ENCODE assay signal across 26 mouse cellular contexts in the genomic region with DNA sequence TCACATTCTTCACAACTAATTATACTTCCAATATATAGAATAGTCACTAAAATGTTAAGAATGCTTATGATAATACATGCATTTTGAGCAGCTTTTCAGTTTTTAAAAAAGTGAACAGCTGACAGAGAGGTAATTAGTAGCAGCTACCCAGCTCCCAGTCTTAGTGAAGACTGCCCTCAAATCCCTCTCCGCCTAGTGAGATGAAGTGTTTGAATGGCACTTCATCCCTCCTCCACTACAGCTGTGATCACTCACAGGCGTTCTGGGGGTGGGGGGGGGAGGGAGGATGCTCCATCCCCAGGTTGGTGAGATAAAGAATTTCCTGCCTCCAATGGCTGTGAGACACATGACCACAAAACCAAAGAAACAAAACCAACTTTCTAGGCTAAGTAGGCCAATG.
DNase-seq lines count a peak whose midpoint lies in the region; ATAC-seq and TF ChIP-seq lines count a peak whose summit lies in the region.
"Had no signal": no experiment of that assay in that cellular context is flagged by ENCODE, and none has a peak within 500 bp of the region (broad histone marks: within the 10 kb centered on the region; RNA-seq: fewer than 3 reads in every experiment).

No protein-coding gene starts in this region.

- no peak overlapping the region for H3K27ac ChIP-seq in forebrain, embryonic 13.5 days
- H3K27ac ChIP-seq in forebrain, embryonic 15.5 days (replicated peaks) = no peak overlapping the region
- H3K27ac ChIP-seq in forebrain, postnatal 0 days (ENCODE audit: low read depth, low read length) = no peak overlapping the region
- no peak overlapping the region for H3K27ac ChIP-seq in forebrain, embryonic 11.5 days (ENCODE audit: low read depth, low read length)
- no peak overlapping the region for H3K27ac ChIP-seq in lung, embryonic 16.5 days (ENCODE audit: low read length)
- H3K27ac ChIP-seq: embryonic facial prominence, embryonic 12.5 days; embryonic facial prominence, embryonic 15.5 days; heart, adult 2 months; heart, embryonic 10.5 days; heart, embryonic 13.5 days; hindbrain, embryonic 14.5 days; hindbrain, postnatal 0 days had no signal

- peaks cover 6% of the 10 kb centered on the region; the same call in 1 of the 2 replicates for H3K36me3 ChIP-seq in forebrain, embryonic 13.5 days (ENCODE audit: poor library complexity, severe bottlenecking)
- no peaks in the 10 kb centered on the region for H3K36me3 ChIP-seq in forebrain, embryonic 15.5 days
- H3K36me3 ChIP-seq in forebrain, postnatal 0 days (ENCODE audit: insufficient read depth) = no peaks in the 10 kb centered on the region
- H3K36me3 ChIP-seq in forebrain, embryonic 11.5 days (ENCODE audit: control insufficient read depth, insufficient read depth, low read length) = no peaks in the 10 kb centered on the region
- H3K36me3 ChIP-seq in lung, embryonic 16.5 days (ENCODE audit: control insufficient read depth, insufficient read depth, low read length) = no peaks in the 10 kb centered on the region
- H3K36me3 ChIP-seq: embryonic facial prominence, embryonic 12.5 days; embryonic facial prominence, embryonic 15.5 days; heart, embryonic 10.5 days; heart, embryonic 13.5 days had no signal

- no peaks in the 10 kb centered on the region for H3K9me3 ChIP-seq in forebrain, embryonic 13.5 days (replicated peaks)
- H3K9me3 ChIP-seq in forebrain, embryonic 15.5 days = no peaks in the 10 kb centered on the region
- H3K9me3 ChIP-seq in forebrain, postnatal 0 days (ENCODE audit: low read length) = no peaks in the 10 kb centered on the region
- no peaks in the 10 kb centered on the region for H3K9me3 ChIP-seq in forebrain, embryonic 11.5 days (ENCODE audit: control insufficient read depth, low read length)
- no peaks in the 10 kb centered on the region for H3K9me3 ChIP-seq in lung, embryonic 16.5 days (ENCODE audit: control insufficient read depth, low read length)
- H3K9me3 ChIP-seq: embryonic facial prominence, embryonic 12.5 days; embryonic facial prominence, embryonic 15.5 days; heart, embryonic 10.5 days; heart, embryonic 13.5 days had no signal

- H3K27me3 ChIP-seq in forebrain, embryonic 13.5 days = no peaks in the 10 kb centered on the region
- no peaks in the 10 kb centered on the region for H3K27me3 ChIP-seq in forebrain, embryonic 15.5 days
- H3K27me3 ChIP-seq in forebrain, postnatal 0 days (ENCODE audit: insufficient read depth, low read length) = no peaks in the 10 kb centered on the region
- no peaks in the 10 kb centered on the region for H3K27me3 ChIP-seq in forebrain, embryonic 11.5 days (ENCODE audit: control insufficient read depth, insufficient read depth, low read length)
- no peaks in the 10 kb centered on the region for H3K27me3 ChIP-seq in lung, embryonic 16.5 days (ENCODE audit: control insufficient read depth, insufficient read depth, low read depth, low read length)
- H3K27me3 ChIP-seq: embryonic facial prominence, embryonic 12.5 days; embryonic facial prominence, embryonic 15.5 days; heart, embryonic 13.5 days had no signal

- H3K4me1 ChIP-seq in forebrain, embryonic 13.5 days = peaks cover 23% of the 10 kb centered on the region
- H3K4me1 ChIP-seq in forebrain, embryonic 15.5 days = peaks cover 21% of the 10 kb centered on the region
- 0 out of 2 replicates have a peak, but pooled peaks cover 7% of the 10 kb centered on the region for H3K4me1 ChIP-seq in forebrain, postnatal 0 days (ENCODE audit: insufficient read depth)
- no peaks in the 10 kb centered on the region for H3K4me1 ChIP-seq in forebrain, embryonic 11.5 days (replicated peaks; ENCODE audit: control insufficient read depth, insufficient read depth, low read length)
- peaks cover 3% of the 10 kb centered on the region for H3K4me1 ChIP-seq in lung, embryonic 16.5 days (replicated peaks; ENCODE audit: control insufficient read depth, insufficient read depth, low read length)
- H3K4me1 ChIP-seq: embryonic facial prominence, embryonic 12.5 days; embryonic facial prominence, embryonic 15.5 days; heart, embryonic 10.5 days; heart, embryonic 13.5 days had no signal

- DNase-seq in forebrain, postnatal 0 days = no peak
- DNase-seq in forebrain, embryonic 11.5 days (ENCODE audit: low spot score) = no peak
- no peak for DNase-seq in lung, postnatal 10 days
- DNase-seq in brain, adult 2 months (ENCODE audit: low read depth, low spot score) = peak; percentile 25
- no peak for DNase-seq in kidney, postnatal 25 days
- DNase-seq: adrenal gland, adult 8-10 months; adrenal gland, postnatal 25 days; cerebellum, adult 11 months; cerebellum, adult 2 months; cerebellum, adult 9-11 months; cerebellum, postnatal 25 days; gastrocnemius, postnatal 10 days; gastrocnemius, postnatal 36 days; heart, adult 2 months; heart, postnatal 14 days; heart, postnatal 4 days had no signal

- ATAC-seq in forebrain, embryonic 13.5 days = peak; percentile 71; the same call in 1 of the 2 replicates
- no peak; the same call in 1 of the 2 replicates for ATAC-seq in forebrain, embryonic 15.5 days (replicated peaks)
- ATAC-seq in forebrain, postnatal 0 days = peak; percentile 40; the same call in 1 of the 2 replicates
- ATAC-seq in forebrain, embryonic 11.5 days (replicated peaks; ENCODE audit: low FRiP score) = no peak
- ATAC-seq in lung, embryonic 16.5 days (ENCODE audit: low read depth) = peak; percentile 50; the same call in 1 of the 2 replicates
- ATAC-seq: activated CD4-positive, CD25-positive, alpha-beta regulatory T cell, adult 4 months; hindbrain, postnatal 0 days had no signal

- TF ChIP-seq CTCF in forebrain, postnatal 0 days (IDR thresholded peaks at IDR 0.05; ENCODE audit: low read depth) = no peak

- 36% methylated on average over 2 of the region's 2 CpGs for WGBS in forebrain, embryonic 13.5 days
- WGBS in forebrain, embryonic 15.5 days = 26% methylated on average over 2 of the region's 2 CpGs
- 31% methylated on average over 2 of the region's 2 CpGs for WGBS in forebrain, postnatal 0 days
- WGBS in forebrain, embryonic 11.5 days = 50% methylated on average over 2 of the region's 2 CpGs
- 13% methylated on average over 2 of the region's 2 CpGs for WGBS in lung, embryonic 16.5 days

- no peak overlapping the region for H3K4me2 ChIP-seq in forebrain, embryonic 13.5 days
- no peak overlapping the region for H3K4me2 ChIP-seq in forebrain, embryonic 15.5 days (replicated peaks)
- H3K4me2 ChIP-seq in forebrain, postnatal 0 days (ENCODE audit: low read depth) = no peak overlapping the region
- no peak overlapping the region for H3K4me2 ChIP-seq in forebrain, embryonic 11.5 days (ENCODE audit: low read depth, low read length, severe bottlenecking)
- H3K4me2 ChIP-seq in lung, embryonic 16.5 days (ENCODE audit: low read depth, low read length) = no peak overlapping the region
- H3K4me2 ChIP-seq: embryonic facial prominence, embryonic 12.5 days; embryonic facial prominence, embryonic 15.5 days; heart, embryonic 13.5 days; hindbrain, embryonic 14.5 days had no signal

- no peak overlapping the region for H3K9ac ChIP-seq in forebrain, embryonic 13.5 days
- H3K9ac ChIP-seq in forebrain, embryonic 15.5 days (replicated peaks) = no peak overlapping the region
- no peak overlapping the region for H3K9ac ChIP-seq in forebrain, postnatal 0 days
- H3K9ac ChIP-seq in forebrain, embryonic 11.5 days (ENCODE audit: low read length) = no peak overlapping the region
- no peak overlapping the region for H3K9ac ChIP-seq in lung, embryonic 16.5 days (ENCODE audit: low read length)
- H3K9ac ChIP-seq: embryonic facial prominence, embryonic 12.5 days; embryonic facial prominence, embryonic 15.5 days; heart, embryonic 13.5 days; hindbrain, embryonic 14.5 days had no signal

- H3K4me3 ChIP-seq in forebrain, embryonic 13.5 days = no peak overlapping the region
- H3K4me3 ChIP-seq in forebrain, embryonic 15.5 days = no peak overlapping the region
- H3K4me3 ChIP-seq in forebrain, postnatal 0 days (ENCODE audit: low read depth, low read length) = no peak overlapping the region
- no peak overlapping the region for H3K4me3 ChIP-seq in forebrain, embryonic 11.5 days (ENCODE audit: low read depth, low read length)
- H3K4me3 ChIP-seq in lung, embryonic 16.5 days (ENCODE audit: low read length) = no peak overlapping the region
- H3K4me3 ChIP-seq: embryonic facial prominence, embryonic 12.5 days; embryonic facial prominence, embryonic 15.5 days; heart, adult 2 months; heart, embryonic 10.5 days; heart, embryonic 13.5 days had no signal

Comparison
In these comparisons a context has a peak if more than half of its experiments do, and no peak if none do; other contexts are left out.
1. ATAC-seq: peak in forebrain, embryonic 13.5 days (single experiment), forebrain, postnatal 0 days (single experiment) and lung, embryonic 16.5 days (single experiment); none in forebrain, embryonic 15.5 days (single experiment) and forebrain, embryonic 11.5 days (single experiment).